Mouse (Mus musculus) heart, adult 2 months (tissue): Measurements from ENCODE around the gene Gm42906. TPM values are rescaled to one million over a fixed set of nuclear protein-coding genes. Genes with fewer than 3 reads are reported as not detected.

Source experiments
- DNase-seq, 2 experiments: peaks; one replicate each; pipeline ENCODE4 v3.0.0; 2021
- H3K27ac ChIP-seq: fragments of 200-600 bp; 2 replicates; pipeline ENCODE4 v1.8.1; 2022
- H3K27me3 ChIP-seq: fragments of 200-500 bp; 2 replicates; pipeline ENCODE4 v1.6.1; 2012; ENCODE audit warnings: mild to moderate bottlenecking, low read length, inconsistent platforms, mixed read lengths; ENCODE audit not compliant: control insufficient read depth, insufficient read depth
- H3K36me3 ChIP-seq: fragments of 200-500 bp; 2 replicates; pipeline ENCODE4 v1.6.1; 2012; ENCODE audit warnings: low read length, inconsistent platforms; ENCODE audit not compliant: control insufficient read depth, insufficient read depth
- H3K4me1 ChIP-seq: fragments of 200-500 bp; 2 replicates; pipeline ENCODE4 v1.6.1; 2011; ENCODE audit warnings: low read length; ENCODE audit not compliant: control insufficient read depth, insufficient read depth
- H3K4me3 ChIP-seq: fragments of 200-600 bp; 2 replicates; pipeline ENCODE4 v1.8.1; 2022
- H3K79me2 ChIP-seq: fragments of 200-500 bp; replicated peaks from 2 replicates; pipeline ENCODE4 v1.6.1; 2012; ENCODE audit warnings: mild to moderate bottlenecking, inconsistent platforms, low read length, moderate library complexity, mixed read lengths; ENCODE audit not compliant: control insufficient read depth, insufficient read depth
- H3K9ac ChIP-seq: fragments of 200-500 bp; 2 replicates; pipeline ENCODE4 v1.6.1; 2012; ENCODE audit warnings: low read depth, mild to moderate bottlenecking, control low read depth, inconsistent platforms, low read length, mixed read lengths
- CTCF ChIP-seq: fragments of 200-600 bp; IDR thresholded peaks from 2 replicates; pipeline ENCODE4 v1.8.1; 2022; ENCODE audit warnings: antibody characterized with exemption, mild to moderate bottlenecking, moderate library complexity
- EP300 ChIP-seq: fragments of 200-500 bp; IDR thresholded peaks from 2 replicates; pipeline ENCODE4 v1.6.1; 2011; ENCODE audit warnings: low read depth, low read length, control low read depth; ENCODE audit not compliant: insufficient read depth
- POLR2A ChIP-seq: fragments of 200-500 bp; IDR thresholded peaks from 2 replicates; pipeline ENCODE4 v1.6.1; 2011; ENCODE audit warnings: mild to moderate bottlenecking, low read depth, low read length, control low read depth; ENCODE audit not compliant: insufficient read depth
- WGBS: fragments of 180-500 bp; shearing (Covaris S2); methylation state at CpG from one replicate; pipeline ENCODE4 v1.1.7; 2018; 5-methylcytosine and 5-hydroxymethylcytosine counted together
- intact Hi-C: fragments of 180-260 bp; cut with DNase I; formaldehyde crosslinking; loops from one replicate; pipeline ENCODE4 v1.15.1; 2025
- polyA plus RNA-seq: library from polyadenylated mRNA; depleted of rRNA; stranded (reverse); fragments of >200 nt; gene quantifications from 2 replicates; pipeline ENCODE4 v1.2.3, GENCODE M21; 2012
- total RNA-seq, 2 experiments: library from RNA; stranded (reverse); gene quantifications; 2 replicates each; pipeline ENCODE4 v1.2.3; 2021

Gm42906 gene
- total and polyA plus RNA-seq, 3 experiments, result 2.9 TPM; not detected in 2

DNA sequence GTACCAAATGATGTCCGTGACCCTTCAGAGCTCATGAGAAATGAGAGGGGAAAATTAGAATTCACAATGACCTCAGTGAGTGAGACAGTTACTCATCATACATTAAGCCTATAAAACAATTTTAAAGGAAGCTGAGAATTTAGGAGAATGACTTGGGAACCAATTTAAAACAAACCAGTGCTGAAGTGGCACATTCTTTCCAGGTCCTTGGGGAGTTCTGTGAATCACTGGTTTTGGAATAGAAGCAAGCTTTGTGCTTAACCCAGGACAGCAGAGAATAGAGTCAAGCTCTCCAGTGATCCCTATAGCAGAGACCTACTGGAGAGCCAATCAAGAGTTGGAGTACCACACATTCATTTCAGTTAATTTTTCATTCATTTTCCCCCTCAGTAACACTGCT, 254.2 kb downstream of the Gm42906 start:
- DNase-seq, result no peak
- no peaks in the 10 kb centered on the region for H3K27me3 ChIP-seq
- TF ChIP-seq POLR2A (no peak), EP300 (no peak), CTCF (no peak)
- H3K4me3 ChIP-seq, result peak overlapping the region; percentile 9; the same call in 1 of the 2 replicates
- H3K9ac ChIP-seq, result peak overlapping the region; percentile 15
- H3K27ac ChIP-seq, result peak overlapping the region; percentile 77
- 50% methylated on average over 1 of the region's 1 CpGs for WGBS
- H3K4me1 ChIP-seq, result peaks cover 18% of the 10 kb centered on the region
- H3K36me3 ChIP-seq, result peaks cover 29% of the 10 kb centered on the region
- intact Hi-C loops, result loop anchor here (2.0 kb wide), 1 partner anchor 13 kb away; no protein-coding TSS in a partner anchor
- H3K79me2 ChIP-seq, result peaks cover 14% of the 10 kb centered on the region

DNA sequence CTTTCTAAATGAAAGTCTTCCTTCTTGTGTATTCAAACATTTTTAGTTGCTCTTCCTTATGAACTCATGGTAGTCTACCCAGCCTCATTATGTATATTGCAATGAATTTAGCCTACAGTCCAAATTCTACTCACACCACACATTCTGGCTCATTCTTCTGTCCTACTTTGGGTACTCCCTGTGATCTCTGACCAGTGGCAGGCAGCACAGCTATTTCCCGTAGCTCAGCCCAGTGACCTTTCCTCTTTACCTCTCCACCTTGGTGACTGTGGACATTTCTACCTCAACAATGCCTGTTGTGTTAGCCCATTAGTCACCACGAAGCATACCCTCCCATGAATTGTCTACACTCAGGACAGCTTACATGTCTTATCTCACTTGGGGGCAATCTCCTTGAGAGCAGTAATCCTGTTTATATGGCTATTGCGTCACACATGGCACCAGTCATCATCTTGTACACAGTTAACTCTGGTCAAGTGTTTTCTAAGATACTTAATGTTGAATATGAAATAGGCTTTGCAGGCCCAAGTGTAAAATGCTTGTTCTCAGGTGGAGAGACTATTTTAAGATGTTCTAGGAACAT, 257.7 kb downstream of the Gm42906 start:
- Histone ChIP-seq H3K27me3 (no peaks in the 10 kb centered on the region), H3K36me3 (peaks cover 24% of the 10 kb centered on the region), H3K4me1 (peaks cover 22% of the 10 kb centered on the region), H3K79me2 (peaks cover 10% of the 10 kb centered on the region), H3K9ac (no peak overlapping the region), H3K4me3 (no peak overlapping the region), H3K27ac (no peak overlapping the region)
- no peak for TF ChIP-seq POLR2A
- TF ChIP-seq CTCF, result no peak
- TF ChIP-seq EP300, result no peak
- no peak for DNase-seq
- WGBS, result 86% methylated on average over 3 of the region's 3 CpGs
- intact Hi-C loops, result no loop called here

DNA sequence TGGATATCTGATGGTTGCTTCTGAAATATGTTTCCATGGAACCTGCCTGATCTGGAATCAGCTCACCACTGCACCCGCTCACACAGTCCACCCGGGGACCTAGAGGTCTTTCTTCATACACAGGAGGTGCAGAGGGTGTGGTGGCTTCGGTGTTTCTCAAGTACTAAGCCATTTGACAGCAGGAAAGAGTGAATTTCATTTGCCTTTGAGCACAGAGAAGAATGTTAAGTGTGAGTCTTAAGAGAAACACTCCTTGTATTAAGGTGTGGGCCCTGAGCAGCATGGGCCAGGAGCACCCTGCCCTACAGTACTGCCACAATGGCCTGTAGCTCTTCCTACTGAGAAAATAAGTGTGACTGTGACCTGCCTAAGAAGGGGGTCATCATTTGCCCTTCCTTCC, 259.8 kb downstream of the Gm42906 start:
- WGBS, result 72% methylated on average over 3 of the region's 3 CpGs
- peak overlapping the region; percentile 19 for H3K27ac ChIP-seq

DNA sequence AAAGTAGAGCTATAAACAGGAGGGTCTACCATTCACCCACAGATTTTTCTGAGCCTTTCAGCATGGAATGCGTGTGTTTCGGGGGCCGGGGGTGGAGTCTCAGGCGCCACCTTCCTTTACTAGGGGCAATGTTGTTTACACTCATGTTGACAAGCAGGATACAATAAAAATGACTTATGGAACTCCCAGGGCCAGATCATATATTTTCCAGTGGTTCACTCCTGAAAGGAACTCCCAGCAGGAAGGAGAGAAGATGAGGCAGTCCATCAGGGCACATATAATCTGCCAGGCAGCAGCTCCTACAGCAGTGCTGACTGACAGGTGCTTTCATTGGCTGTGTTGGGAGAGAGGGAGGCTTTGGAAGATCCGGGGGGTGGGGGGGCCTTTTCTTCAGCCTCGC, 260.3 kb downstream of the Gm42906 start:
- Histone ChIP-seq H3K4me3 (no peak overlapping the region), H3K27me3 (no peaks in the 10 kb centered on the region), H3K4me1 (peaks cover 18% of the 10 kb centered on the region), H3K36me3 (peaks cover 15% of the 10 kb centered on the region), H3K27ac (no peak overlapping the region; the same call in none of the 2 replicates), H3K9ac (no peak overlapping the region), H3K79me2 (peaks cover 8% of the 10 kb centered on the region)
- WGBS, result 93% methylated on average over 6 of the region's 6 CpGs
- TF ChIP-seq EP300, result no peak
- no peak for TF ChIP-seq CTCF
- TF ChIP-seq POLR2A, result no peak
- intact Hi-C loops, result no loop called here
- no peak for DNase-seq

More for the DNA sequence above, 259.8 kb downstream of the Gm42906 start:
- peaks cover 15% of the 10 kb centered on the region for H3K36me3 ChIP-seq
- H3K4me3 ChIP-seq, result no peak overlapping the region
- no peak for TF ChIP-seq POLR2A
- no peak for TF ChIP-seq CTCF
- TF ChIP-seq EP300, result no peak
- peaks cover 10% of the 10 kb centered on the region for H3K79me2 ChIP-seq
- no peaks in the 10 kb centered on the region for H3K27me3 ChIP-seq
- no peak for DNase-seq
- no peak overlapping the region for H3K9ac ChIP-seq
- peaks cover 20% of the 10 kb centered on the region for H3K4me1 ChIP-seq
- intact Hi-C loops, result no loop called here

DNA sequence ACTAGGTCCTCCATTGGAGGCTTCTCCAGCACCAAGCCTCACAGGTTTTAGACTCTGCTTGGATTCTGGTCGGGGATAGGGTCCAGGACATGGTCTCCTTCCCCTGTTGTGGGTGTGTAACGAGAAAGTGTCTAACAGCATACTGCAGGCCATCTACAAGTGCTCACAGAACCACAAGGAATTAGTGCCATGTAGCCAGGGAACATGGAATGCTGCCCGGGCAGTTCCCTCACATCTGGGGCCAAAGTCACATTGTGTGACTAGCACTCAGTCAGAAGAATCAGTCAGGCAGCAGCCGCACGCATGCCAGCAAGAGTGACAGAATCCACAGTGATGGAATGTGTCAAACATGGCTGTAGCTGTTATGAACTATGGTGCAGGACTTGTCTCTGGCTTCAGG, 261.7 kb downstream of the Gm42906 start:
- DNase-seq, result peak; percentile 69 to 84
- Histone ChIP-seq H3K4me1 (peaks cover 18% of the 10 kb centered on the region), H3K79me2 (peaks cover 8% of the 10 kb centered on the region), H3K9ac (peak overlapping the region; percentile 24; the same call in 1 of the 2 replicates), H3K27me3 (no peaks in the 10 kb centered on the region), H3K4me3 (no peak overlapping the region), H3K27ac (peak overlapping the region; percentile 74), H3K36me3 (peaks cover 9% of the 10 kb centered on the region)
- TF ChIP-seq EP300 (peak; percentile 98), POLR2A (0 out of 2 replicates have a peak, but pooled peaks have one; percentile 39), CTCF (no peak)
- 32% methylated on average over 5 of the region's 5 CpGs for WGBS
- intact Hi-C loops, result no loop called here

DNA sequence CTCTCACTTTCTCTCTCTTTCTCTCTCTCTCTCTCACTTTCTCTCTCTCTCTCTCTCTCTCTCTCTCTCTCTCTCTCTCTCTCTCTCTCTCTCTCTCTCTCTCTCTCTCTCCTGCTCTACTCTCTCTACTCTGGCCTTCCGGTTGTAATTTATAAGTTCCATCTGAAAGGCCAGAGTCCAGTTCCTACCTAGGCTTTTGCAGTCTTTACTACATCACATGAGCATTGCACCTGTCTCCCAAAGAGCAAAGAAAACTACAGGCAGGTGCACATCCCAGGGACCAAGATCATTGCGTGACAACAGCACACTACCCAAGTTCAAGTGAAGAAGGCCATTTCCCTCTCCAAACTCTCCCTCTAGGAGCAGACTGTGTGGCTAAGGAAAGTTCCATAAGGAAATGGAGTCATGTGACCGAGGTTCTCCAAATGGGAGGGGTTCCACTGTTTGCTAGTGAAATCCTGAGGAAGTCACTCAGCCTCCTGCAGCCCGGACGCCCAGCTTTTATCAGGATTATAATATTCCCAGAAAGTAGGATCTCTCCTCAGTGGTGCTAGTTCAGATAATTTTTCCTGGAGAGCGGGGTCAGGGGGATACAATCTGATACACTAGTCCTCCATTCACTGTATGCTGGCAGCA, 262.5 kb downstream of the Gm42906 start:
- DNase-seq, result no peak
- H3K27me3 ChIP-seq, result no peaks in the 10 kb centered on the region
- peaks cover 9% of the 10 kb centered on the region for H3K36me3 ChIP-seq
- peaks cover 8% of the 10 kb centered on the region for H3K79me2 ChIP-seq
- intact Hi-C loops, result loop anchor here (2.0 kb wide), 1 partner anchor 15 kb away; no protein-coding TSS in a partner anchor
- WGBS, result 60% methylated on average over 6 of the region's 6 CpGs
- peaks cover 18% of the 10 kb centered on the region for H3K4me1 ChIP-seq
- H3K9ac ChIP-seq, result no peak overlapping the region
- no peak overlapping the region for H3K4me3 ChIP-seq
- no peak for TF ChIP-seq EP300
- TF ChIP-seq POLR2A, result no peak
- TF ChIP-seq CTCF, result no peak
- peak overlapping the region; percentile 74 for H3K27ac ChIP-seq
